Mouse (Mus musculus) C2C12 (cell line): ENCODE results near the gene Sigmar1.

Experiments used
- CEBPB ChIP-seq: IDR thresholded peaks from one replicate; pipeline ENCODE4 v1.6.1; 2011; ENCODE audit warnings: low read depth, mild to moderate bottlenecking, control low read depth, moderate library complexity
- CTCF ChIP-seq: IDR thresholded peaks from one replicate; pipeline ENCODE4 v1.5.1; 2011; ENCODE audit not compliant: control insufficient read depth, insufficient read depth, insufficient read length
- FOSL1 ChIP-seq: IDR thresholded peaks from one replicate; pipeline ENCODE4 v1.8.0; 2011; ENCODE audit warnings: mild to moderate bottlenecking, low read length; ENCODE audit not compliant: poor library complexity, insufficient read depth, severe bottlenecking
- MAX ChIP-seq: IDR thresholded peaks from one replicate; pipeline ENCODE4 v1.6.1; 2011; ENCODE audit warnings: mild to moderate bottlenecking, control low read depth
- MYOD1 ChIP-seq: IDR thresholded peaks from one replicate; pipeline ENCODE4 v1.6.1; 2011; ENCODE audit warnings: low read depth; ENCODE audit not compliant: control insufficient read depth, insufficient read length
- MYOG ChIP-seq: IDR thresholded peaks from one replicate; pipeline ENCODE4 v1.6.1; 2011; ENCODE audit not compliant: control insufficient read depth, insufficient read length; ENCODE audit errors: extremely low read depth
- USF1 ChIP-seq: IDR thresholded peaks from one replicate; pipeline ENCODE4 v1.6.1; 2011; ENCODE audit warnings: low read depth, mild to moderate bottlenecking, control low read depth, moderate library complexity

DNA sequence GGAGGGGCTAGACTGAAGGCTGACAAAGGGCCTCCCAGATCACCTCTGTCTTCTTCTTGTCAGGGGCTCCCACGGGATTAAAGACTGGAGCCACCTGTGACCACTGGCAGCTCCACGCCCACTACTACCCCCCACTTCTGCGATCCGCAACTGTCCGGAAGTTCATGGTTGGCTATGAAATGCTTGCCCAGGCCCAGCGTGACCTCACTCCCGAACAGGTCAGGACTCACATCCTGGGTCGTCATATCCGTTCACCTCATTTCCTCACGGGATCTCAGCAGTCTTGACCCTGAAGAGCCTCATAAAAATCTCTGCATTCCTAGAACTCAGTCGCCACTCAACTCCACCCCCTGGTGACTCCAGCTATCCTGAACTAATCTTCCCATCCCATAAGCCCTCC, 2.1 kb upstream of the Sigmar1 start:
- TF ChIP-seq CTCF (no peak), MAX (no peak), FOSL1 (no peak), USF1 (no peak), MYOG (no peak), MYOD1 (no peak), CEBPB (no peak)
